Mouse (Mus musculus): ENCODE data around the gene Gpr63.

GRCm38 (mm10) chr4:24928260-24928780 lies 37.9 kb upstream of the Gpr63 start:
- TF ChIP-seq CTCF (IDR thresholded peaks at IDR 0.05; ENCODE audit: extremely low read depth, insufficient read depth, low read length) (no peak), POLR2A (IDR thresholded peaks at IDR 0.05; ENCODE audit: extremely low read depth, insufficient read depth, low read length) (no peak)
